Mouse (Mus musculus) effector memory CD4-positive, alpha-beta T cell, adult 5 months (primary cell): ENCODE results near the gene Trim69. TPM values are rescaled to one million over a fixed set of nuclear protein-coding genes. Genes with fewer than 3 reads are reported as not detected.

Experiments
- polyA plus RNA-seq: library from polyadenylated mRNA; unstranded; fragments of 100-300 nt; shearing (Covaris generic); gene quantifications from one replicate; pipeline ENCODE4 v1.2.1, GENCODE M21; 2017

Gene Trim69
- polyA plus RNA-seq = 0.21 TPM

DNA sequence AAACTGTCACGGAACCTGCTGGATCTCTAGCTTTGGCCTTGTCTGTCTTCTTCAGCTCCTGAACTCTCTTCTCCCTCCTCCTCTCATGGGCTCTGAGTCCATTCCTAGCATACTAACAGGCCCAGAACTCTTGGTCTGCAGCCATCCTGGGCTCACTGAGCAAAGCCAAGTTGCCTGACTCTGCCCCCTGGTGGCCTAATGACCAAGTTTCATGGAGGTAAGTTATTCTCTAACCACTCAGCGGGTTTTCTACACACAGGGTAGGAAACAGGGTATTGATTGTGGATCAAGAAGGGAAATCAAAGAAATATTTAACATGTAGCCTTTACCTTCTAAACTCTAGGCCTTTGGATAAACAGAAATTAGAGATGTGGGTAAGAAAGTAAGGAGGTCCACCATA is at the start of gene Trim69:
TSS of gene Trim69 (plus strand) at position 21 of the 400 bp plus-strand sequence.

DNA sequence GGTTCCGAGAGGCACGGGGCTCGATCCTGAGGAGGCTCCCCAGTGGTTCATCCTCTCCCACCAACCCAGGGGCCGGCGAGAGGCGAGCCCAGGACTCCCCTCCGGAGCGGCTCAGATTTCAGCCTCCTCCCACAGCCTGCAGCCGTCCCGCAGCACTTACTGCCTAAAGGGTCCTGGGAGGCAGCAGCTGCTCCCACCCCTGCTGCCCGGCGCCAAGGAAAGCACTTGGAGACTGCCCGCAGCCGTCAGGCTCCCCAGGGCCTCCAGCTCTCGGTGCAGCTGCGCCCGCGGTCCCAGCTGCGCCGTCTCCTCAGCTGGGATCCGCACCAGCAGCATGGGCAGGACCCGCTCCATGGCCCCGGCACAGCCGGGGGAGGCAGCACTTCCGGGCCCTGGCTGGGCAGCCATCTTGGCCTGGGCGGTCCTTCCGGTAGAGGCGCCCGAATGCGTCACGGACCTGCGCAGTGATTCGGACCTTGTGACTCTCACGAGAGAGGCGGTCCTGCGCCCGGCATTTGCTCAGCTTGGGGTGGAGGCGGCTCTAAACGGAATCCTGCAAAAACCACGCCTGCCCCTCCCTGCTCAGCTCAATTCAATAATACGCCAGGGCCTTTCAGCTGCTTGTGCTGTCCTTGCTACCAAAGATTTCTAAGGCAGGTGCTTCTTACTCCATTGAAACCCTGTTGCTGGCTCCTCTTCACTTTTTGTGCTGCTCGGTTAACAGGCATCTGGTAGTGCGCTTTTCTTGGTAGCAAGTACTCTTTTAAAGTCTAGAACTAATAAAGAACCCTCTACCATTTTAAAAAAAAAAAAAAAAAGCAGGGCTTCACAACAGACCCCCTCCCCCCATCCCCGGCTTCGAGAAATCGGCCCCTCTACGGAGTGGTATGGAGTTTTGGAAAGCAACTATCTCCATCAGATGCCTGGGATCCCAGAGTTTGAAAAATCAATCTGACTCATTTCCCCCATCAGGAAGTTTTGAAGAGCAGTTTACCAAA is 42.2 kb upstream of the Trim69 start, which contains the start of gene Spg11:
TSS of gene Spg11 (minus strand) at position 426 of the 998 bp plus-strand sequence.

DNA sequence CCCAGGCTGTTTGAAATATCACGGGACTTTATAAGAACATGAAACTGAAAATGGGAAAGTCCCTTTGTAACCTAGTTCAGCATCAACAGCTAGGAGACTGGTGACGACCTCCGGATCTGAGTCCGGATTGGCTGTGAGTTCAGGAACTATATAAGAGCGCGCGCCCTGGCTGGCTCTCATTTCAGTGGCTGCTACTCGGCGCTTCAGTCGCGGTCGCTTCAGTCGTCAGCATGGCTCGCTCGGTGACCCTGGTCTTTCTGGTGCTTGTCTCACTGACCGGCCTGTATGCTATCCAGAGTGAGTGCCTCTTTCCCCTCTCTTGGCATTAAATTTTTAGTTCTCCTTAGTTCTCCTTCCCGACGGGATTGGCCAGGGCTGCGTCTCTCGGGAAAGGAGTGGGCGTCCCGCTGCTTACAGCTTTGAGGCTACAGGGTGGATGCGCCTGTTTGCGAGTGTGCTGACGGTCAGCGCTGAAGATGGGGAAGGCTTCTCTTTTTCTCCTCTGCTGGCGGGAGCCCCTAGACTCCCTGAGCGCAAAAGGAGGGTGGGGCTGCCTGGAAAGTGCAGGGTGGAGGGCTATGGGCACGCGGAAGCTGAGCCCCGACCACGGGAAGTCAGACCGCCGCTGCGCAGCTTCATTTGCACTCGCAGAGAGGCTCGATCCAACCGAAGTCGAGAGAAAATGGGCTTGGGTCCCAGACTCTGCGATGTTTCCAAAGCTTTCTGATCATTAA is 12.8 kb upstream of the Trim69 start, which contains the start of gene B2m:
TSS of gene B2m (plus strand) at position 179 of the 734 bp plus-strand sequence.

GRCm38 (mm10) chr2:122186106-122186505 is 25.6 kb downstream of the Trim69 start, which contains the start of the genes Patl2 and Terb2:
TSS of gene Patl2 (minus strand) at chr2:122186189.
TSS of gene Terb2 (plus strand) at chr2:122186272.

Other genes starting within 250 kb of the Trim69 start
- gene Ctdspl2, start 204.7 kb upstream of the Trim69 start, polyA plus RNA-seq = 47.5 TPM
- not detected for gene Mageb3, start 204.6 kb upstream of the Trim69 start, polyA plus RNA-seq
- gene Eif3j1, start 132.2 kb upstream of the Trim69 start, polyA plus RNA-seq = 19.2 TPM
- gene Spg11, start 42.3 kb upstream of the Trim69 start, polyA plus RNA-seq = 14.4 TPM
- 8,303 TPM for gene B2m, start 13.0 kb upstream of the Trim69 start, polyA plus RNA-seq
- gene Patl2, start 25.5 kb downstream of the Trim69 start, polyA plus RNA-seq = not detected
- gene Terb2, start 25.6 kb downstream of the Trim69 start, polyA plus RNA-seq = not detected
- gene Sord, start 74.0 kb downstream of the Trim69 start, polyA plus RNA-seq = 3.3 TPM
- gene Duox2, start 137.7 kb downstream of the Trim69 start, polyA plus RNA-seq = not detected
- 0.24 TPM for gene Duoxa2, start 138.2 kb downstream of the Trim69 start, polyA plus RNA-seq
- not detected for gene Duoxa1, start 153.0 kb downstream of the Trim69 start, polyA plus RNA-seq
- gene Duox1, start 155.0 kb downstream of the Trim69 start, polyA plus RNA-seq = not detected
- gene Shf, start 208.5 kb downstream of the Trim69 start, polyA plus RNA-seq = 2.3 TPM